Mouse (Mus musculus): ENCODE data around the gene Xylt2.

DNA sequence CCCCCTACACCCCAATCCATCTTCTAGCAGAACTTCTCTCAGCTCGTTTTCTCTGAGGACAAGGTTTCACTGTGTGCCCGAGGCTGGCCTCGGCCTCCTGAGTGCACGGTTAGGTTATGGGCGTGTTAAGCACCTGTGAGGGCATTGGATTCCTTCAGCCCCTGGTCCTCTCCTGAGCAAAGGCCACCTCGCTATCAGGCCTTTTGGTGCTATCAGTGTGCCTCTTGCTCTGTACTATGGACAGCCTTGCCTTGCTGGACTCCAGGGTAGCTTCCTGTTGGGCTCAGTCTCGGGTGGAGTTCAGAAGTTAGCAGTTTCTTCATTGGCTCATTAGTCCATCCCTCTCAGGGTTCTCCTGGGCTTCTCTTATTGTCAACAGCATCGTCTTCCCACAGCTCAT, 44.3 kb downstream of the Xylt2 start:
- TF ChIP-seq CTCF (conservative IDR thresholded peaks at IDR 0.05 in 1 of 2, IDR thresholded peaks at IDR 0.05 in 1 of 2; ENCODE audit: low read depth in 2 of 2, low read length in 2 of 2) = no peak
- no peak for TF ChIP-seq EP300 (IDR thresholded peaks at IDR 0.05; ENCODE audit: low read length)
- TF ChIP-seq POLR2A (IDR thresholded peaks at IDR 0.05; ENCODE audit: low read depth, low read length) = no peak
- no peak for TF ChIP-seq TCF12 (IDR thresholded peaks at IDR 0.05; ENCODE audit: low read depth, low read length)
- no peak for TF ChIP-seq ZNF384 (IDR thresholded peaks at IDR 0.05; ENCODE audit: low read depth, low read length)
- TF ChIP-seq USF1 (IDR thresholded peaks at IDR 0.05; ENCODE audit: low read depth, low read length) = no peak
- no peak for TF ChIP-seq GABPA (IDR thresholded peaks at IDR 0.05; ENCODE audit: insufficient replicate concordance, low read depth, low read length)
- no peak for TF ChIP-seq MXI1 (IDR thresholded peaks at IDR 0.05; ENCODE audit: low read depth, low read length)
- no peak for TF ChIP-seq MAX (IDR thresholded peaks at IDR 0.05; ENCODE audit: low read length)
